Mouse (Mus musculus): Measurements from ENCODE around the gene Per2.

The Per2 gene

DNA sequence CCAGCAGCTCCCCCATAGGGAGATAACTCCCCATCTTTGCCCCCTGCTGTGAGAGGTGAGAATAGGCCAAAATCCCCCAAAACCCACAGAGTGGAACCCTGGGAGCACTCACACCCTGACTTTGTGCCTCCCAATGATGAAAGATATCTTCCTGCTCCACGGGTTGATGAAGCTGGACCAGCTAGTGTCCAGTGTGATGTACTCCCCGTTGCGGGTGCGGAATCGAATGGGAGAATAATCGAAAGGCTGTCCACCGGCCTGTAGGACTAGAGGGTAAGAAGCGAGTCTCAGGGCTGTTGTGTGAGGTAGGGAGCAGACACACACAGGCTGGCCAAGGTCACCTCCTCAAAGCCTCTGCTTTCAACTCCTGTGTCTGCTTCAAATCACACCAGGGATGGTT, 24.2 kb downstream of the Per2 start:
- no peak for DNase-seq (ENCODE audit: low read depth, low spot score)

DNA sequence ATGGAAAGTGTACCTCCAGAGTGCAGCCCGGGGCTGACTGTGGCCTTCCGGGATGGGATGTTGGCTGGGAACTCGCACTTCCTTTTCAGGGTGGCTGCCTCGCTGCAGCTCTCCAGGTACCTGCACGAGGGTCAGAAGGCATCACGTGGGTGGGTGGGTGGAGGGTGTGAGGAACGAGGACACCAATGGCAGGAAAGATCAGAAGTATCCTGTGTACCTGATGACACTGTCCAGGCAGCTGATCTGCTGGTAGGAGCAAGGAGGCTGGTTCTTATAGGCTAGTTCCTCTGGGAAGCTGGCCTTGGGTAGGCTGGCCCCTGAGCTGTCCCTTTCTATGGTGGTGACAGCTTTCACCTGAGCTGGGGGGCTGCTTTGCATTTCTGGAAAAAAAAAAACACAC, 28.4 kb downstream of the Per2 start:
- no peak for DNase-seq (ENCODE audit: low read depth, low spot score)

DNA sequence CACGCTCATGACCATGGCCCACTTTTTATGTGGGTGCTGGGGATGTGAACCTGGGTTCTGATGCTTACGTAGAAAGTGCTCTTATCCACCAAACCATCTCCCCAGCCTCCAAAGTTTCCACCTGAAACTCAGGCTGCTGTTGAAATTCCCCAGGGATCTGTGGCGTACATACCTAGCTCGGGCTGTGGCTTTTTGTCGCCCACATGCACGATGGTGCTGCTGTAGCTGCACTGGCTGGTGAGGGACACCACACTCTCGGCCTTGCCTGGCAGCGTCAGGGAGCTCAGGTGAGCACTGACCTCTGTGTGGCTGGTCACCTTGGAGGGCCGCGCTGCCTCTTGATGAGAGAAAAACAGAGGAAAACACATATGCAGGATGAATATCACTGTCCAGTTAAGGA, 29.9 kb downstream of the Per2 start:
- DNase-seq (ENCODE audit: low read depth, low spot score): no peak

DNA sequence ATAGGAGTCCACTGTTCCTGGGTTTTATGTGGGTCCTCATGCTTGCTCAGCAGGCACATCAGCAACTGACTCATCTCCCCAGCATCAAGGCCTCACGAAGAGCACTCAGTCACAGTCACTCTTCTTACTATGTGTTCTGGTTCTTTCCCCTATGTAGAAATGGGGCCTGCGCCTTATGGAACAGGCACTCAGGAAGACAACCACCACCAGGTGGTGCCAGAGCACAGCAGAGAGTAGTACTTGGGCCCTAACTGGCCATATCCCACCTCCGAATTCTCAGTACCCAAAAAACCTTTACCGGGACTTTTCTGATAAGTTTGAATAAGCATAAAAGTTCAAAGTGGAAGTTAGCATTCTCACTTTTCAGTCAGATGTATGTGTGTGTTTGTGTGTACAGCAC, 30.5 kb downstream of the Per2 start:
- peak; percentile 68 for DNase-seq (ENCODE audit: low read depth, low spot score)

DNA sequence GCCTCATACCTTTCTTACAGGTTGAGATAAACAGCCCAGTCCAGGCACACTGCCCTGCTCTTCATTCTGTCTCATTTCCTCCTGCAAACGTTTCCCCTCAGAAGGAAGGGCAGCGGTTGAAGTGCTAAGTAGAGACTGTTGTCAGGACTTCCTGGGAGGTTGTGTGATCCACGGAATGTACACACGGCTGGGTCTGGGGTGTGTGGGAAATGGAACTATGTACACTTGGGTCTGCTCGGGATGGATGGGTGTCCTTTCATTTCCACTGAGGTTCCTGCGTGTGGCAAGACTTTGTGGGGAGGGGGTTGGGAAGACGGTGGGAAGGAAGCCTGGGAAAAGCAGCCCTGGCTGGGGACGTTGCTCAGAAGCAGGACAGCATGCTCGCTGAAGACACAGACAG, 32.7 kb downstream of the Per2 start:
- DNase-seq (ENCODE audit: low read depth, low spot score): no peak

DNA sequence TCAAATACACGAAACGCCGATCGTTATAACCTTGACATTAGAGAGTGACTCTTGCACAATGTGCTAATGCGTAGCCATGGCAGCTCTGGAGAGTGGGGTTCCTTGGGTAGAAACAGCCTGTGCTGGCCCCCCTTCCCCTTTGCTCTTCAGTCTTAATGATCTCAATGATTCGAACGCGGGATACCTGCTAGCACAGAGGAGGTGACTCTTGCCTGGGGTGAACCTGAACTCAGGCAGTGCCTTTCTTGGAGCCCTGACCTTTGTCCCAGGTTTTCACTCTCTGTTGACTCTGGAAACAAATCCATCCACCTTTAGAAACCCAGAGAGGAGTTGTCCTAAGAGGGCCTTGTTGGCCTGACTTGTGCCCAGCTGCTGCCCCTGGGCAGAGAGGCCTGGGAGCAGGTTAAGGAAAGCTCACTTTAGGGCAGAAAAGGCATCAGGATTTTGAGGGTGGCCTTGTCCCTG, 38.5 kb downstream of the Per2 start:
- no peak for DNase-seq (ENCODE audit: low read depth, low spot score)

DNA sequence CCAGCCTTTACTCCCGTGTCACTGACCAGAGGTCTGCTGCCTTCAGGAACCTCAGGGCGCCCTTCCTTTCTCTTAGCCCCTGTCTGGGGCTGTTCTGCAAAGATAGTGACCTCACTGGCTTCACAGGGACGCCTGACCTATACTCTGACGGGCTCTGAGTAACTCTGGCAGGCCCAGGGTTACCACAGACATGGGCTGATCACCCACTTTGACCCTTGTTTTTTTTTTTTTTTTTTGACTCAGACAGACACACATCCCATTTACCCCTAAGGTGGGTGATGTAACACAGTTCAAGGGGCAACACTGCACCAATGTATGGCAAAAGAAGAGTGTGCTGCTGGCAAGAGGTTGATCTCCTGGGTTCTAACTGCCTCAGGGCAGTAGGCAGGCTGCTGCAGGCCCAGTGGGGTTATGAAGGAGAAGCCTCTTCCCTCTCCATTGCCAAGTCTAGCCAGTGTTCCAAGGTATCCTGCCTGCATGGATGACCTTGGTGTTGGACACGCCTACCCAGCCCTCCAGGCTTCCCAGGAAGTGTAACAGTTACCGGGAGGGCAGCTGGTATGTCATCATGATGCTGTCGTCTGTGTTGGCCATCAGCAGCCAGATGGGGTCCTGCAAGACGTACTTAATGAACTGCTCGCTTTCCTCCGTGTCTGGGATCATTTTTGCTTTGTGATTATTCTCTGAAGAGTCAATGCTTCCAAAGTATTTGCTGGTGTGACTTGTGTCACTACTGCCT, 39.1 kb downstream of the Per2 start:
- no peak for DNase-seq (ENCODE audit: low read depth, low spot score)

DNA sequence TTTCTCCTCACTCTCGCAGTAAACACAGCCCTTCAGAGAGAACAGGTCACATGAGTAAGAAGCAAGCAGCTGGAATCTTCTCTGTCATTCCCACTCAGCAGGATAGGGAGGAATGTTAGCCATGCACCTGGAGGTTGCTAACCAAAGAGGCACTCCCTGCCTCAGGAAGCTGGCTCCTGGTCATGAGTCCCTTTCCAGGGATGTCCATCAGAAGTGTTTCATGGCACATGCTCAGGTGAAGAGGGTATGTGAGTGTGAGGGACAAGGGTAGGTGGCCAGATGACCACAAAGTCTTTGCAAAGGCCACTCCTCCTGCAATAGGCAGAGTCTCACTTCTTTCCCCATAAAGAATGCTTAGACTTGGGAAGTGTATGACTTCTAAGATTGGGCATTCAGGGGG, 41.1 kb downstream of the Per2 start:
- no peak for DNase-seq (ENCODE audit: low read depth, low spot score)

DNA sequence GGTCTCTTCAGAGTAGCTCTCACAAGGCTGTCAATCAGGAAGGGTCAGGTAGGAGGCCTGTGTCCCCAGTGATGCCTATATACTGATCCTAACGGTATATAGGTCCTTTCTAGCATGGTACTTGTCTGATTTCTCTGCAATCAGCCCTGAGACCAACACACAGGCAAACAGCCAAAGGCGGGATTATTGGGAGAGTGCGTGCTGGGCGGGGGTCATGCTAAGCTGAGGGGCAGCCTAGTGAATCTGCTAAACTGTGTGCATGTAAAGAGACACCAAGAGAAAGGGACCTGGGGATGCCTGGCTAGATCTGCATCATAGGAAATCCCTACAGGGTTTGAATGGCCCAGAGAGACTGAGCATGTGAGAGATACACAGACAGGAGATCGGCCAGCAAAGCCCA, 43.8 kb downstream of the Per2 start:
- DNase-seq (ENCODE audit: low read depth, low spot score): no peak

DNA sequence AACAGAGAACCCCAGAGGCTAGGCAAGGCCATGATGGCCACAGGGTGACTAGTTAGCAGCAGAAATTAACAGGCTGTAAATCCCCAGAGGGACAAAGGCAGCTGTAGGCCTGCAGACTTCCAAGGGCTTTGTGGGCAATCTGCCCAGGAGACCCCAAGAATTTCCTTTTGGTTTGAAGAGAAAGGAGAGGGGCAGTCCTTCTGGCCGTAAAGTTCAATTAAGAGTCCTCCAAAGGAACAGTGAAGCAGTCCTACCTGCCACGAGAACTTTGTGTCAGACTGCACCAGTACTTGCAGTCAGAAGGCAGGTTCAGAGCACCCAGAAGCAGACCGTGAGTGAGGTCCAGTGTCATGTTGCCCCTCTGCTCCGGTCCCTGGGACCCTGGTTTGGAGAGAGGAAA, 44.2 kb downstream of the Per2 start:
- DNase-seq (ENCODE audit: low read depth, low spot score): no peak

DNA sequence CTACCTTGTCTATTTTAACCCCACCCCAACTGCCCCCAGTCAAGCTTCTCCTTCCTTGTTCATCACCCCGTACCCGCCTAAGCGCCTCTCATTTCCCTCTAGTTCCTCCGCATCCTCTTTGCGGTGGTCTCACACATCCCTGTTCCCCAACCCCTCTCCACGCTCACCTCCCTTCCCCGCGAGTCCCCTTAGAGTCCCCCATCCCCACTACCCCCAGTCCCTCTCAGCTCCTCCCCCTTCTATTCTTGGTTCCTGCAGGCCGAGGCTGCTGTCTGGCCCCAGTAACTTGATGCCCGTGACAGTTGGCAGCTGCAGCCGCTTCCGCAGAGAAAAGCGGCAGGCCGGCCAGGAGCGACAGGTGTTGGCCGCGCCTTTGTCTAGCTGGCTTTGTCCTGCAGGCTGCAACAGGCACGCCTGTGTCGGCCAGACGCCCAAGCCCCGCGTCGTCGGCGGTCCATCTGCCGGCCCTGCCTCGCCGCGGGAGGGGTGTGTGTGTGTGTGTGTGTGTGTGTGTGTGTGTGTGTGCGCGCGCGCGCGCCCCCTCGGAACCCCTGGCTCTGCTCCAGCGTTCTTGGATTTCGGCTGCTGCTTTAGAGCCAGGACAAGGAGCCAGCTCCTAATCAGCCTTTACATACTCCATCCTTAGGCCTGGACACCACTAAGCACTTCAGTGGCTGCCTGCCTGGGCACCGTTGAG, 45.1 kb downstream of the Per2 start, which contains the start of gene Hes6:
Hes6 (minus strand) TSS at position 141 of the 697 bp plus-strand sequence.
- peak; percentile 66 for DNase-seq (ENCODE audit: low read depth, low spot score)

DNA sequence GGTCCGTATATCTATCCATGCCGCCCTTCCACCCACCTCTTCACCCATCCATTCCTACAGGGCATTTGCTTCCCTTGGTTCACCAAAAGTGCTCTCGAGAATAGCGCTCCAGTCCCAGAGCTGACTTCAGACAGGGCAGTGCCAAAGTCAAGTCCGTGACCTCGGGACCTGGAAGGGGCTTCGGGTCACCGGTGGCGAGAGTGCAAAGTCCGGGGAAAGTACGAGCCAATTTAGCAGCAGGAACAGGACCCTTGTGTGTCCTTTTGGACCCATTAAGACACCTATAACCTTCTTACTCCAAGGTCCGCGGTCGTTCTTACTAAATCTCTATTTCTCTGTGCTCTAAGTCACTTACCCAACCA, 45.6 kb downstream of the Per2 start:
- no peak for DNase-seq (ENCODE audit: low read depth, low spot score)

DNA sequence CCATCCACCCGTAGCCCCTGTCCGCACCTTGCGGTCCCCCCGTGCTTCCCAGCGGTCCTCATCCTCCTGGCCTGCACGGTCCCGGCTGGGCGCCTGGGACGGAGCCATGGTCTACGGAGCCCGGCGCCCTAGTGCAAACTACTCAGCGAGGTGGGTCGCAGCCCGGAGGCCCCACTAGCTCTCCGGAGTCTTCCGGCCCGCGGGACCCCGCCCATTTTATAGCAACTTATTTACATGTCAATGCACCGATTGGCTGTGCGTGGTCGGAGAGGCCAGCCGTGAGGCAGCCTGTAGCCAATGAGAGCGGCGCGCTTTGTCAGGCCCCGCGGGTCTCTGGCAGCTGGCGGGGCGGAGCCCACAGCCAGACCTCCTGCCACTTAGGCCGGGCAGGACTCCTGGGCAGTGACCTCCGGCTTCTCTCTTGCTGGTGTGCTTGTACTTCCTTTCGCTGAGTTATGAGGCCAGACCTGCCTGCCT, 46.1 kb downstream of the Per2 start:
- peak; percentile 97 for DNase-seq (ENCODE audit: low read depth, low spot score)

DNA sequence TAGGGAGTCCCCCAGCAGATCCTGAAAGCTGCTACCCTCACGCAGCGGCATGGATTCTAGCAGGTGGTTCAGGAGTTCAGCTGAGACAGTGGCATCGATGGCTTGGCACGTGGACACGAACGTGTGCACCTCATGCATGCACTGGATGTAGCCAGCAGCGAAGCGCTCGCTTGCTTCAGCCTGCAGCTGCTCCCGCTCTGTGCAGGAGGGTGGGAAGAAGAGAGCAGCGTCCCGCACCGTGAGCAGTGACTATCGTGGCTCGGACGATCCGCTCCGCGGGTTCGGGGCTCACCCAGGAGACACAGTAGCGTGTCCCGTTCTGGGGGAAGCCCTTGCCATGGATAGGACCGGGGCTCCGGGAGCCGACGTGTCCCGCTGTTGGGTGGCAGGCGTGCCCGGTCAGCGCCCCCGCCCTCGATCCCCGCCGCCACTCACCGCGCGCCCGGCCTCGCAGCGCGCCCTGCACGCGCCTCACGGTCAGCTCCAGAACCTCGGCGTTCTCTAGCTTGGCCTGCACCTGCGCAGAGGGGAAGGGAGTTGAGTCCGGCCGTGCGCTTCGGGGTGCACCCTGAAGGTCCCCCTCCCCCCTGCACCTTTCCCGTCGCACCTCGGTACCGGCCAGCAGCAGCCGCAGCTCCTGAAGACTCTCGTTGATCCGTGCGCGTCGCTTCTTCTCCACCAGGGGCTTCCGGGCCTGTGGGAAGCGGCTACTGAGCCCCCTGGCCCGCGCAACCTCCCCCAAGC, 46.7 kb downstream of the Per2 start:
- peak; percentile 21 for DNase-seq (ENCODE audit: low read depth, low spot score)

DNA sequence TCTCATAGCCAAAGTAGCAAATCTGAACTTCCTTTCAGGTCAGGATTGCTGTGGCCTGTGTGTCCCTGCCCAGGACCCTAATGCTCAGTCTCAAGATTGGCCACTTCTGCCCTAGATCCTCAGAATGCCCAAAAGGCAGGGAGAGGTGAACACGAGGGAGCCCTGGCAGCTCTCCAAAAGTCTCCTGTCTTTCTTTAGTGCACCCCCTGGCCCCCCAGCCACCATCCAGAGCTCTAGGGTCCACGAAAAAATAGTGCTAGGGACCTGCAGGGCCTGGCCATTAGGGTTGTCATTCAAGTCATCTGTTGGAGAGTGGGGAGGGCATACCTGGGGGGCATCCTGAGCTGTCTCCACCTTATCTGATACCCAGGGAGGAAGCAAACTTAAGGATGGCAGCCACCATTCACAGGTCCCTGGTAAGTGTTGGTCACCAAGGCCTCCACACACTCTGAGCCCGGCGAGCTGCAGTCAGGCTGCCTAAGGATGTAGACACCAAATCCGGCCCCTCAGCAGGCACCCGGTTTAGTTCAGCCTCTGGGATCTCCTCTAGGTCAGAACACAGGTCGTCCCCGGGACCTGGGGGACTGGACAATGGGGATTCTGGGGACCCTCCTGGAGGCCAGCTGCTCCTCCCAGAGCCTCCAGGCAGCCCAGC, 47.4 kb downstream of the Per2 start:
- DNase-seq (ENCODE audit: low read depth, low spot score): no peak

DNA sequence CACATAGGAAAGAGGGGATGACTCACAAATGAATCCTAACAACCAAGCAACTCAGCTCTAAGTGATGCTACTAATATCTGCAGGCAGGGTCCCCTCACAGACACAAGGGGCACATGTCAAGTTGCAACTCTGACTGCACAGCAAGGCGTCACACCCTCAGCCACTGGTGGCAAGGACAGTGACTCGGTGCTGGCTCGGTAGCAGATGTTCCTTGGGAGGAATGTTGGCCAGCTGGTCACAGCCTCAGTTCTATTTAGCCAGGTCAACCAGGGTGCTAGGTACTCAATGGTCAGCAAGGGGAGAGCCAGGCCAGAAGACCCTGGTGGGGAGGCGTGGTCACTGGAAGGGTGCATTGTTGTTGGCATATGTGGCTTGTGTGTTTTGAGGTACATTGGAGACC, 51.3 kb downstream of the Per2 start:
- no peak for DNase-seq (ENCODE audit: low read depth, low spot score)

DNA sequence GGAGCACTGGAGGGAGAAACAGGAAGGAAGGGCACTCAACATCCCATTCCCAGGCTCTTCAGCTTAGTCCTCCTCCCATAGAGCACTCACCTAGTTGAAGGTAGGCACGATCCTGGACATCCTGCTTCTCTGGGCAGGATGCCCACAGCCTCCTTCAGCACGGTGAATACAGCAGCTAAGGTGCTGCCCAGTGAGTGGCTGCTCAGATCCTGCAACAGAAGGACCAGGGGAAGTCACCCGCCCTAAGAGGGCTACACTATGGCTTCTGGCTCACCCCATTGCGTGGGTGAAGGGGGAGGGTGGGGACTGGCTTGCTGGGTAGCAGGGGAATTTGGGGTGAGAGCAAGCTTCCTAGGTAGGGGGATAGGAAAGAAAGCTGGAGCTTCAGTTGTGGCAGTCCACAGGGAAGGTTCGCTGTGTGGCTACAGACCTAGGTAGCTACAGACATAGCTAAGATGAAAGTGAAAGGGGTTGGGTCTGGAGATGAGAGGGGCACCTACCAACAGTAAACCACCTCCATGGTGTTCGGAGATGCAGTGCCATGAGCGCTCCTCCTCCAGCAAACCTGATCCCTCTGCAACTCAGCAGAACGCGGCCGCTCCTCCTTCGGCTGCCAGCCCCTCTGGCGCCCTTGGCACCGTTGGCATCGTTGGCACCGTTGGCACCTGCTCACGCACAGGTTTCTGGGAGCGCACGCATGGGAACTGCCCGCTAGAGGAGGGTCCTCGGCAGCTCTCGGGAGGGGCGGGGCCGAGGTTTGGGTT, 53.5 kb downstream of the Per2 start:
- DNase-seq (ENCODE audit: low read depth, low spot score): no peak

DNA sequence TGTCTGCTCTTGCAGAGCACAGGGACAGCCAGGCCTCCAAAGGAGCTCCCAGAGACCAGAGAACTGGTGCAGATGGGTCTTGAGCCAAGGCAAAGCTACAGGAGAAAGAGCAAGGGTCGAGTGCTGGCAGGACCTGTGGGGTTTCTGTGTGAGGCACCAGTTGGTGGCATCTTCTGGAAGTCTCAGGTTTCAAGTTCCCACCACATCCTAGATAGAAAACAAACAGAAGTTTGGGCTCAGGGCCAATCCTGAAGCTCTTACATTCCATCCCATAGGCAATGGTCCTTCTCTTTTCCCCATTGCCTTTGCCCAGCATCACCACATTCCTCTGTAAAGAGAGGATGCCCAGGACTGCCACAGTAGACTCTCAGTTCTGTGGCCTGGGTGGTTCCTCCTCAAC, 54.1 kb downstream of the Per2 start:
- no peak for DNase-seq (ENCODE audit: low read depth, low spot score)

DNA sequence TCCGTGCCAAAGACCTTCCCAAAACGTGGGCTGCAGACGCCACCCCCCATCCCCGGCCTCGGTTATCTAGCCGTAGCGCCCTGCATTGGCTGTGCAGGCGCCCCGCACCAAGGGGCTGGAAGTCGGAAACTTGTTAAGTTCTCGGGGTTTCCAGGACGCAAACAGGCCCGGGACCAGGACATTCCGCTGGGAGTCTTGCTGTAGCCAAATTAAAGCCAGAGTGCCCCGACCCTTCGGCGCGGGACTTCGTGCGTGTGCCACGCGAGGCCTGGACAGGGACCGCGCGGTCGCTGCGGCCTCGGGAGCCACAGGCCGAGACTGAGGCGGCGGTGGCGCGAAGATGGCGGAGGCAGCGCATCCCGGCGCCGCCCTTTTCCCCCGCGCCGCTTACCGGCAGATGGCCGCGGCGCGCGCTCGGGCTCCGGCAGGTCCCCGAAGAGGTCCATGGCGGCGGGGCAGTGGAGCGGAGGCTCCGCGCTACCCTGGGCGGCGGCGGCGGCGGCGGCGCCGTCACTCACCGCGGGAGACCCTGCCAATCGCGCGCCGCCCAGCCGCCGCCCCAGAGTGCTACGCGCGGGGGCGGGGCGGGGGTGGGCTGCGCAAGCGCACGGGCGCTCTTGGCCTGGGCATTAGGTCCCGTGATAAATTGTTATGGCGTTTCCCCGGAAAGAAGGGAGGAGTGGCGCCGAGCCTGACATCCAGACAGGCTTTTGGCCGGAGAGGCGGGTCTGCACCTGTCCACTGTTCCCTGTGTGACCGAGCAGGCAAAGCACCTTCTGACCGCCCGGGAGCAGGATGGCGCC, 60.7 kb downstream of the Per2 start, which contains the start of gene Ilkap:
Ilkap (minus strand) TSS at position 556 of the 803 bp plus-strand sequence.
- peak; percentile 85 for DNase-seq (ENCODE audit: low read depth, low spot score)

DNA sequence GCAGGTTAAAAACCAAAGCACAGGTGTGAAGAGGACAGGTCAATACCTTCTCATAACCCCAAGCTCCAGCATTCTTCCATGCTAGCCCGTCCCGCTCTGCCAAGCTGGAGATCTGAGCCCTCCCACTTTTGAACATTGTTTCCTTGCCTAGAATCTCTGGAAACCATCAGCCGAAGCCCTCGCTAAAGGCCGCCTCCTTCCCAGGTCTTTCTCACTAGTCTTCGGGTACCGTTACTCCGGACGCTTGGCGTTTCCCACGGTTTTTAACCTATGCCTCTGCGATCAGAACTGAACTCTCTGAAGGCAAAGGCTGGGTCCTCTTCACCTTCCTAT, 61.2 kb downstream of the Per2 start:
- DNase-seq (ENCODE audit: low read depth, low spot score): no peak

Measured in R1 (cell line).